Mouse (Mus musculus) erythroblast, embryonic 14.5 days (primary cell): ENCODE data around the gene Clec2g.

ENCODE experiments used
- GATA1 ChIP-seq: IDR thresholded peaks from 2 replicates; pipeline ENCODE4 v1.6.1; 2012; ENCODE audit warnings: low read length, inconsistent platforms, mixed read lengths
- TAL1 ChIP-seq: IDR thresholded peaks from 3 replicates; pipeline ENCODE4 v1.6.1; 2012; ENCODE audit warnings: low read length, inconsistent platforms, mixed read lengths

GRCm38 (mm10) chr6:128994336-128994735 lies 60.2 kb downstream of the Clec2g start:
- TF ChIP-seq GATA1 (no peak), TAL1 (no peak)
